Mouse (Mus musculus) myocyte (in vitro differentiated cells): ENCODE measurements at regions not wholly inside any gene's neighbourhood (a gene's known extent, or its start where the extent isn't known, plus 50 kb on each side); places are given as distances from the start of the nearest gene placed in this dataset.

Source experiments
- CEBPB ChIP-seq: IDR thresholded peaks from 2 replicates; pipeline ENCODE4 v1.6.1; 2011; ENCODE audit warnings: mild to moderate bottlenecking, moderate library complexity; ENCODE audit not compliant: poor library complexity, insufficient read depth, severe bottlenecking
- E2F4 ChIP-seq: IDR thresholded peaks from one replicate; pipeline ENCODE4 v1.6.1; 2011; ENCODE audit warnings: mild to moderate bottlenecking, control low read depth, moderate library complexity; ENCODE audit not compliant: insufficient read depth
- MAX ChIP-seq: IDR thresholded peaks from one replicate; pipeline ENCODE4 v1.6.1; 2011; ENCODE audit warnings: low read depth, mild to moderate bottlenecking, control low read depth
- MYOD1 ChIP-seq, 3 experiments: IDR thresholded peaks; one replicate each; pipeline ENCODE4 v1.6.1; 2011; ENCODE audit warnings: control low read depth in 2 of 3, low read depth in 2 of 3, mild to moderate bottlenecking in 2 of 3, moderate library complexity in 1 of 3; ENCODE audit not compliant: insufficient read length in 2 of 3, control insufficient read depth in 1 of 3
- POLR2A ChIP-seq: IDR thresholded peaks from one replicate; pipeline ENCODE4 v1.6.1; 2011; ENCODE audit warnings: low read depth, mild to moderate bottlenecking, control low read depth, moderate library complexity; ENCODE audit not compliant: insufficient read length
- POLR2AphosphoS2 ChIP-seq: IDR thresholded peaks from one replicate; pipeline ENCODE4 v1.6.1; 2011; ENCODE audit warnings: low read depth, control low read depth; ENCODE audit not compliant: insufficient read length
- REST ChIP-seq: IDR thresholded peaks from one replicate; pipeline ENCODE4 v1.6.1; 2011; ENCODE audit warnings: mild to moderate bottlenecking, control low read depth, moderate library complexity; ENCODE audit not compliant: insufficient read depth, insufficient read length
- TCF12 ChIP-seq: IDR thresholded peaks from one replicate; pipeline ENCODE4 v1.6.1; 2011; ENCODE audit warnings: mild to moderate bottlenecking, control low read depth; ENCODE audit not compliant: poor library complexity, insufficient read depth, severe bottlenecking
- TCF3 ChIP-seq: IDR thresholded peaks from one replicate; pipeline ENCODE4 v1.6.1; 2011; ENCODE audit warnings: low read depth, control low read depth; ENCODE audit not compliant: insufficient read length
- USF1 ChIP-seq: IDR thresholded peaks from one replicate; pipeline ENCODE4 v1.6.1; 2011; ENCODE audit warnings: low read depth, mild to moderate bottlenecking, control low read depth, moderate library complexity

DNA sequence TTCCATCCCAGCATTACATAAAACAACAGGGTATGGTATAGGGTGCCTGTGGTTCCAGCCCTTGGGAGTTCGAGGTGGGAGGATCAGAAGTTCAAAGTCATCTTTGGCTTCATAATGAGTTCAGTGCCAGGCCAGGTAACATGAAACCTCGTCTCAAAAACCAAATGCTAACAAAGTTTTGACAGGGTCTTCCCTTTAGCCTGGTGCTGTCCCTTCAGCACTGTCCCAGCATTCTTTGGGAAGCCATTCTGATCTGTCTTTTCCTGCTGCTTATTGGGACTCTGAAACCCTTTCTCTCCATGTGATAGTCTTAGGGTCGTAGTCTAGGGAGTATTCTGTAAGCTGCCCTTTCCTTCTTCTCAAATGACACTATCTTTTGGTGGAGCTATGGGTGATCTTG, 282.1 kb downstream of the Vps13c start:
- no peak for TF ChIP-seq E2F4
- TF ChIP-seq USF1 = no peak
- no peak for TF ChIP-seq TCF12
- no peak for TF ChIP-seq MYOD1 (IDR thresholded peaks at IDR 0.05; ENCODE audit: control insufficient read depth in 1 of 3, insufficient read length in 2 of 3, low read depth in 2 of 3)
- no peak for TF ChIP-seq CEBPB
- no peak for TF ChIP-seq POLR2AphosphoS2
- no peak for TF ChIP-seq POLR2A
- TF ChIP-seq MAX = no peak
- no peak for TF ChIP-seq REST
- TF ChIP-seq TCF3 = no peak
